Mouse (Mus musculus): Measurements from ENCODE around the gene Ranbp3. TPM values are rescaled to one million over a fixed set of nuclear protein-coding genes. Genes with fewer than 3 reads are reported as not detected.

The Ranbp3 gene
- polyA plus RNA-seq, 1 experiment from 2014 or later: 107 TPM

DNA sequence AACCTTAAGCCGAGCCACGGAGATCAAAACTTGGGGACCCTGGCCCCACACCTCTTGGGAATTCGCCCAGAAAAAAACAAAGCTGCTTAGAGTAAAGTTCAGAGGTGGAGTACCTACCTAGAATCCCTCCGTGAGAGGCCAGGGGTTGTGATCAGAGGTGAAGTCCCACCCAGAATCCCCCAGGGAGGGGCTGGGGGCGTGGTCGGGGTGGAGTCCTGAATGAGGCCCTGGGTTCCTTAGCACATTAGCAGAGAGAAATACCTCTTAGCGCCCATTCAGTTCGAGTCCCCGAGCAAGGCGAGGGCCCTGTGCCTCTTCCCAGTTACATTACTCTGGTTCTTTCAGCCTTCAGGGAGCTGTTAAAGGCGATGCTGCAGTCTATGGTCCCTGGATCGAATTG is 54.6 kb downstream of the Ranbp3 start:
- Histone ChIP-seq H3K27me3 (ENCODE audit: control insufficient read depth, insufficient read depth, low read depth, low read length) (no peaks in the 10 kb centered on the region), H3K4me1 (ENCODE audit: control insufficient read depth, insufficient read depth, low read length) (no peaks in the 10 kb centered on the region), H3K4me2 (ENCODE audit: low read length) (no peak overlapping the region), H3K9me3 (replicated peaks; ENCODE audit: control insufficient read depth, low read length, poor library complexity, severe bottlenecking) (no peaks in the 10 kb centered on the region), H3K9ac (ENCODE audit: low read depth, low read length) (no peak overlapping the region), H3K36me3 (ENCODE audit: control insufficient read depth, insufficient read depth, low read length) (peaks cover 11% of the 10 kb centered on the region), H3K27ac (ENCODE audit: low read length) (no peak overlapping the region), H3K4me3 (ENCODE audit: low read depth, low read length) (no peak overlapping the region)
- no peak for ATAC-seq
- 11% methylated on average over 12 of the region's 12 CpGs for WGBS

GRCm38 (mm10) chr17:56728117-56728516 is 55.0 kb downstream of the Ranbp3 start:
- H3K9me3 ChIP-seq (replicated peaks; ENCODE audit: control insufficient read depth, low read length, poor library complexity, severe bottlenecking): no peaks in the 10 kb centered on the region
- ATAC-seq: no peak
- no peak overlapping the region for H3K9ac ChIP-seq (ENCODE audit: low read depth, low read length)
- no peaks in the 10 kb centered on the region for H3K4me1 ChIP-seq (ENCODE audit: control insufficient read depth, insufficient read depth, low read length)
- no peaks in the 10 kb centered on the region for H3K27me3 ChIP-seq (ENCODE audit: control insufficient read depth, insufficient read depth, low read depth, low read length)
- H3K36me3 ChIP-seq (ENCODE audit: control insufficient read depth, insufficient read depth, low read length): peaks cover 6% of the 10 kb centered on the region; the same call in 1 of the 2 replicates
- no peak overlapping the region for H3K4me3 ChIP-seq (ENCODE audit: low read depth, low read length)
- no peak overlapping the region for H3K4me2 ChIP-seq (ENCODE audit: low read length)
- 44% methylated on average over 12 of the region's 12 CpGs for WGBS
- no peak overlapping the region for H3K27ac ChIP-seq (ENCODE audit: low read length)

DNA sequence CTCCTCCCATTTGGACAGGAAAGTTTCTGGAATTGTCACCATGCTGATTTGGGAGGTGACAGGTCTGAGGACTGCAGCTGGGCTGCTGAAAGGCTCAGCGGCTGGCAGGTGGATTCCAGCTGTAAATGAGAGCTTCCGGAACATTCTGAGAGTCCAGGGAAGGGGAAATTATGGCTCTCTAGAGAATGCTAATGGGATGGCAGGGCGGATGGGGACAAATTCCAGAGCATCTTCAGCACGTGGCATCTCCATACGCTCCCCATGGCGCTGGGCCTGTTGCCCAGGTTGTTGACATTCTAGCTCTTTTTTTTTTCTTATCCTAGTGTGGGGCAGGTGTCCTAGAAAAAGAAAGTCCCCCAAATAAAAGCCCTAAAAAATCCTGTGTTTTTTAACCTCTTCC is 56.1 kb downstream of the Ranbp3 start:
- H3K9me3 ChIP-seq (replicated peaks; ENCODE audit: control insufficient read depth, low read length, poor library complexity, severe bottlenecking): no peaks in the 10 kb centered on the region
- ATAC-seq: no peak

GRCm38 (mm10) chr17:56729656-56730055 is 56.6 kb downstream of the Ranbp3 start:
- no peak overlapping the region for H3K27ac ChIP-seq (ENCODE audit: low read length)
- no peaks in the 10 kb centered on the region; the same call in 1 of the 2 replicates for H3K27me3 ChIP-seq (ENCODE audit: control insufficient read depth, insufficient read depth, low read depth, low read length)
- H3K36me3 ChIP-seq (ENCODE audit: control insufficient read depth, insufficient read depth, low read length): no peaks in the 10 kb centered on the region; the same call in 1 of the 2 replicates
- no peaks in the 10 kb centered on the region for H3K9me3 ChIP-seq (replicated peaks; ENCODE audit: control insufficient read depth, low read length, poor library complexity, severe bottlenecking)
- no peak for ATAC-seq
- WGBS: 57% methylated on average over 2 of the region's 2 CpGs
- H3K4me2 ChIP-seq (ENCODE audit: low read length): no peak overlapping the region
- no peaks in the 10 kb centered on the region for H3K4me1 ChIP-seq (ENCODE audit: control insufficient read depth, insufficient read depth, low read length)
- no peak overlapping the region for H3K4me3 ChIP-seq (ENCODE audit: low read depth, low read length)
- no peak overlapping the region for H3K9ac ChIP-seq (ENCODE audit: low read depth, low read length)

More for the DNA sequence above, 56.1 kb downstream of the Ranbp3 start:
- no peak overlapping the region for H3K27ac ChIP-seq (ENCODE audit: low read length)
- H3K4me2 ChIP-seq (ENCODE audit: low read length): no peak overlapping the region
- H3K4me1 ChIP-seq (ENCODE audit: control insufficient read depth, insufficient read depth, low read length): no peaks in the 10 kb centered on the region
- no peaks in the 10 kb centered on the region; the same call in 1 of the 2 replicates for H3K36me3 ChIP-seq (ENCODE audit: control insufficient read depth, insufficient read depth, low read length)
- WGBS: 54% methylated on average over 6 of the region's 6 CpGs
- H3K27me3 ChIP-seq (ENCODE audit: control insufficient read depth, insufficient read depth, low read depth, low read length): no peaks in the 10 kb centered on the region; the same call in 1 of the 2 replicates
- no peak overlapping the region for H3K9ac ChIP-seq (ENCODE audit: low read depth, low read length)
- H3K4me3 ChIP-seq (ENCODE audit: low read depth, low read length): no peak overlapping the region

DNA sequence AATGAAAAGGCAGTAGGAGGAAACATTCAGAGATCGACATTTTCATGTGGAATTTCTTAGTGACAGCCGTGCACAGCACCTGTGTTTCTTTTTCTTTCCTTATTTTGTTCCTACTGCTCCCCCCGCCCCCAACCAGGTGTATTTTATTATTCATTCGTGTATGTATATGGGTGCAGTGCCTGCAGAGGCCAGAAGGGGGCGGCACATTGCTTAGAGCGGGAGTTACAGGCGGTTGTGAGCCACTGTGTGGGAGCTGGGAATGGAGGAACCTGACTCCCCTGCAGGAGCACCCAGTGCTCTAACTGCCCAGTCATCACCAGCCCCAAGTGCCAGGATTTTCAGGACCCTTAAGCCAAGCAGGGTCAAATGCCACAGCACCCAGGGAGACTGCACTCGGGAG is 63.4 kb downstream of the Ranbp3 start:
- H3K27ac ChIP-seq (ENCODE audit: low read length): no peak overlapping the region
- H3K27me3 ChIP-seq (ENCODE audit: control insufficient read depth, insufficient read depth, low read depth, low read length): no peaks in the 10 kb centered on the region; the same call in 1 of the 2 replicates
- no peak for ATAC-seq
- no peaks in the 10 kb centered on the region for H3K36me3 ChIP-seq (ENCODE audit: control insufficient read depth, insufficient read depth, low read length)
- no peaks in the 10 kb centered on the region for H3K4me1 ChIP-seq (ENCODE audit: control insufficient read depth, insufficient read depth, low read length)
- 49% methylated on average over 8 of the region's 8 CpGs for WGBS
- no peak overlapping the region for H3K9ac ChIP-seq (ENCODE audit: low read depth, low read length)
- H3K9me3 ChIP-seq (replicated peaks; ENCODE audit: control insufficient read depth, low read length, poor library complexity, severe bottlenecking): no peaks in the 10 kb centered on the region
- no peak overlapping the region for H3K4me2 ChIP-seq (ENCODE audit: low read length)
- no peak overlapping the region for H3K4me3 ChIP-seq (ENCODE audit: low read depth, low read length)

DNA sequence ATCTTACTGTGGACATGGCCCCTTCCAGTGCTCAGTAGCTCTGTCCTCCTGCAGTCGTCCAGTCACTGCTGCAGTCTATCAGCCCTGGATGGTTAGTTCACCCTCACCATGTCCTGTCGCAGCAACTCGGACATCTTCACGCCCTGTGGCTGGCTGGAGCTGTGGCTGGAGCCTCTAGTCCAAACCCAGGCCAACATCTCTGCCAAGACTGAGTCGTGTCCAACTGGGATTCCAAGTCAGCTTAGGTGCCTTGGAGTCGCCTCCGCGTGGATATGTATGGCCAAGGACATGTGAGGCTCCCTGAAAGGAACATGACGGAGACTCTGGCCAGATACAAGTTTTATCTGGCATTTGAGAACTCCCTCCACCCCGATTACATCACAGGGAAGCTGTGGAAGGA is 65.1 kb downstream of the Ranbp3 start:
- ATAC-seq: no peak
- H3K4me3 ChIP-seq (ENCODE audit: low read depth, low read length): no peak overlapping the region
- WGBS: 84% methylated on average over 10 of the region's 10 CpGs
- no peaks in the 10 kb centered on the region for H3K36me3 ChIP-seq (ENCODE audit: control insufficient read depth, insufficient read depth, low read length)
- no peaks in the 10 kb centered on the region; the same call in 1 of the 2 replicates for H3K27me3 ChIP-seq (ENCODE audit: control insufficient read depth, insufficient read depth, low read depth, low read length)
- no peak overlapping the region for H3K4me2 ChIP-seq (ENCODE audit: low read length)
- H3K27ac ChIP-seq (ENCODE audit: low read length): no peak overlapping the region
- H3K4me1 ChIP-seq (ENCODE audit: control insufficient read depth, insufficient read depth, low read length): no peaks in the 10 kb centered on the region
- no peaks in the 10 kb centered on the region for H3K9me3 ChIP-seq (replicated peaks; ENCODE audit: control insufficient read depth, low read length, poor library complexity, severe bottlenecking)
- no peak overlapping the region for H3K9ac ChIP-seq (ENCODE audit: low read depth, low read length)

DNA sequence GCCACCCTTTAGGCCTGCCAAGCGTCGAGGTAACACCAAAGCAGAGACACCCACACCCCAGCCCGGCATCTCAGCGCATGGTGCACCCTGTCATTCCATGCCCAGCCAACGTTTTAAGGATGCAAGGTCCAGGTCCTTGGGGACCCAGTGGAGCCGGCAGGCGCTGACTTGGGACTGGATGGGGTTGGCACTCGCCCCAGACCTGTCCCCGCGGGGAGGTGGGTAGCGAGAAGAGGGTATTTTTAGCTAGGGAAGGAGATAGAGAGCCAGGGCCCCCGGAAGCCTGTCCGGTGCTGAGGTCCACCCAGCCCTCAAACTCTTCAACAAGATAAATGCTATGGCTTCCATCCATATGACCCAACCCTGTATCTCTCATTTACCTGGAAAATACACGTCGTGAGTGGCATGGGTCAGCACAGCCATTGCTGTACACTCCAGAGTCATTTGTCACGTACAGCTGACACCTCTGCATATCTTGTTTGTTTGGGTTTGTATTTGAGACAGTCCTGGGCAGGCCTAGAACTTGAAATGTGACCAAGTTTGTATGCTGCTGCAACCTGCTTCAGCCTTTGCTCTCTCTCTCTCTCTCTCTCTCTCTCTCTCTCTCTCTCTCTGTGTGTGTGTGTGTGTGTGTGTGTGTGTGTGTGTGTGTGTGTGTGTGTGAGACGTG is 67.2 kb downstream of the Ranbp3 start:
- 0 out of 2 replicates have a peak, but pooled peaks have one; percentile 17 for ATAC-seq
- H3K4me3 ChIP-seq (ENCODE audit: low read depth, low read length): no peak overlapping the region
- no peak overlapping the region for H3K27ac ChIP-seq (ENCODE audit: low read length)
- 81% methylated on average over 17 of the region's 17 CpGs for WGBS
- no peaks in the 10 kb centered on the region for H3K4me1 ChIP-seq (ENCODE audit: control insufficient read depth, insufficient read depth, low read length)
- H3K9ac ChIP-seq (ENCODE audit: low read depth, low read length): no peak overlapping the region
- H3K27me3 ChIP-seq (ENCODE audit: control insufficient read depth, insufficient read depth, low read depth, low read length): no peaks in the 10 kb centered on the region
- H3K9me3 ChIP-seq (replicated peaks; ENCODE audit: control insufficient read depth, low read length, poor library complexity, severe bottlenecking): no peaks in the 10 kb centered on the region
- no peak overlapping the region for H3K4me2 ChIP-seq (ENCODE audit: low read length)
- no peaks in the 10 kb centered on the region for H3K36me3 ChIP-seq (ENCODE audit: control insufficient read depth, insufficient read depth, low read length)

- Histone ChIP-seq H3K27ac (ENCODE audit: low read length) (no peak overlapping the region), H3K36me3 (ENCODE audit: control insufficient read depth, insufficient read depth, low read length) (no peaks in the 10 kb centered on the region), H3K4me2 (ENCODE audit: low read length) (no peak overlapping the region), H3K27me3 (ENCODE audit: control insufficient read depth, insufficient read depth, low read depth, low read length) (no peaks in the 10 kb centered on the region), H3K4me1 (ENCODE audit: control insufficient read depth, insufficient read depth, low read length) (no peaks in the 10 kb centered on the region), H3K9me3 (replicated peaks; ENCODE audit: control insufficient read depth, low read length, poor library complexity, severe bottlenecking) (no peaks in the 10 kb centered on the region), H3K9ac (ENCODE audit: low read depth, low read length) (no peak overlapping the region), H3K4me3 (ENCODE audit: low read depth, low read length) (no peak overlapping the region)
- WGBS: 75% methylated on average over 17 of the region's 17 CpGs
- ATAC-seq: no peak
Observed at GRCm38 (mm10) chr17:56740788-56741160, 67.7 kb downstream of the Ranbp3 start.

DNA sequence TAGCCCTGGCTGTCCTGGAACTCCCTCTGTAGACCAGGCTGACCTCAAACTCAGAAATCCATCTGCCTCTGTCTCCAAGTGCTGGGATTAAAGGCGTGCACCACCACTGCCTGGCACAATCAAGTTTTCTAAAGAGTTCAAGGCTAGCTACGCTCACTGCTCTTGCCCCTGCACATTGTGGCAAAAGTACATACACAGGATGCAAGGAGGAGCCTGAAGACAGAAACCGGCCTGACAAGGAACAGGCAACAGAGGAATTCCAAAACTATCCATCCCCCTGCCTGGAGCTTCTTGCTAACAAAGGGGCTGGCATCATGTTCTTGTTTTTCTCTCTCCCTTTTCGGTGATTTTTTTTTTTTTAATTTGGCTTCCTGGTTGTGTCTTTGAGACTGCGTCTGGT is 71.1 kb downstream of the Ranbp3 start:
- no peaks in the 10 kb centered on the region for H3K9me3 ChIP-seq (replicated peaks; ENCODE audit: control insufficient read depth, low read length, poor library complexity, severe bottlenecking)
- H3K4me2 ChIP-seq (ENCODE audit: low read length): no peak overlapping the region
- no peak for ATAC-seq
- H3K27me3 ChIP-seq (ENCODE audit: control insufficient read depth, insufficient read depth, low read depth, low read length): peaks cover under 1% of the 10 kb centered on the region; the same call in 1 of the 2 replicates
- no peaks in the 10 kb centered on the region for H3K36me3 ChIP-seq (ENCODE audit: control insufficient read depth, insufficient read depth, low read length)
- no peaks in the 10 kb centered on the region for H3K4me1 ChIP-seq (ENCODE audit: control insufficient read depth, insufficient read depth, low read length)
- WGBS: 66% methylated on average over 5 of the region's 5 CpGs
- no peak overlapping the region for H3K4me3 ChIP-seq (ENCODE audit: low read depth, low read length)
- no peak overlapping the region for H3K9ac ChIP-seq (ENCODE audit: low read depth, low read length)
- no peak overlapping the region for H3K27ac ChIP-seq (ENCODE audit: low read length)

Data from midbrain, embryonic 16.5 days (tissue).